Mouse (Mus musculus): ENCODE measurements at regions not wholly inside any gene's neighbourhood (a gene's known extent, or its start where the extent isn't known, plus 50 kb on each side); places are given as distances from the start of the nearest gene placed in this dataset.
"Not testable (repeated sequence)": the region's sequence is repeated elsewhere in the genome, so short reads cannot be mapped to it uniquely, and the experiment has no call there.

GRCm38 (mm10) chr17:7537210-7537609 is 151.9 kb upstream of the Unc93a2 start:
- ATAC-seq (ENCODE audit: low FRiP score): no peak
- 93% methylated on average over 5 of the region's 5 CpGs for WGBS

GRCm38 (mm10) chr17:7534386-7535059 is 149.3 kb upstream of the Unc93a2 start:
- H3K27ac ChIP-seq (ENCODE audit: low read depth, low read length): no peak overlapping the region
- H3K4me3 ChIP-seq (ENCODE audit: low read depth, low read length): no peak overlapping the region
- no peaks in the 10 kb centered on the region for H3K36me3 ChIP-seq (ENCODE audit: control insufficient read depth, insufficient read depth, low read length)
- H3K27me3 ChIP-seq (ENCODE audit: control insufficient read depth, insufficient read depth, low read length): no peaks in the 10 kb centered on the region
- no peak for ATAC-seq (ENCODE audit: low FRiP score)
- H3K9me3 ChIP-seq (ENCODE audit: control insufficient read depth, low read length): no peaks in the 10 kb centered on the region
- DNase-seq (ENCODE audit: low spot score, missing footprints): no peak
- no peaks in the 10 kb centered on the region for H3K4me1 ChIP-seq (ENCODE audit: control insufficient read depth, insufficient read depth, low read length)
- WGBS: 90% methylated on average over 6 of the region's 6 CpGs
- H3K4me2 ChIP-seq: no peak overlapping the region
- no peak overlapping the region for H3K9ac ChIP-seq (ENCODE audit: low read length)

More at GRCm38 (mm10) chr17:7537210-7537609, 151.9 kb upstream of the Unc93a2 start:
- H3K36me3 ChIP-seq (ENCODE audit: control insufficient read depth, insufficient read depth, low read length): no peaks in the 10 kb centered on the region
- H3K9me3 ChIP-seq (ENCODE audit: control insufficient read depth, low read length): no peaks in the 10 kb centered on the region
- H3K4me1 ChIP-seq (ENCODE audit: control insufficient read depth, insufficient read depth, low read length): no peaks in the 10 kb centered on the region
- no peak overlapping the region for H3K4me2 ChIP-seq
- no peak overlapping the region for H3K27ac ChIP-seq (ENCODE audit: low read depth, low read length)
- DNase-seq (ENCODE audit: low spot score, missing footprints): no peak
- no peak overlapping the region for H3K9ac ChIP-seq (ENCODE audit: low read length)
- no peaks in the 10 kb centered on the region for H3K27me3 ChIP-seq (ENCODE audit: control insufficient read depth, insufficient read depth, low read length)
- no peak overlapping the region for H3K4me3 ChIP-seq (ENCODE audit: low read depth, low read length)

GRCm38 (mm10) chr17:7533552-7533951 is 148.3 kb upstream of the Unc93a2 start:
- H3K27me3 ChIP-seq (ENCODE audit: control insufficient read depth, insufficient read depth, low read length): no peaks in the 10 kb centered on the region
- H3K4me1 ChIP-seq (ENCODE audit: control insufficient read depth, insufficient read depth, low read length): no peaks in the 10 kb centered on the region
- no peaks in the 10 kb centered on the region for H3K9me3 ChIP-seq (ENCODE audit: control insufficient read depth, low read length)
- H3K9ac ChIP-seq (ENCODE audit: low read length): no peak overlapping the region
- no peak for DNase-seq (ENCODE audit: low spot score, missing footprints)
- H3K36me3 ChIP-seq (ENCODE audit: control insufficient read depth, insufficient read depth, low read length): no peaks in the 10 kb centered on the region
- no peak overlapping the region for H3K4me3 ChIP-seq (ENCODE audit: low read depth, low read length)
- no peak for ATAC-seq (ENCODE audit: low FRiP score)
- WGBS: 71% methylated on average over 2 of the region's 2 CpGs
- no peak overlapping the region for H3K4me2 ChIP-seq
- H3K27ac ChIP-seq (ENCODE audit: low read depth, low read length): no peak overlapping the region

GRCm38 (mm10) chr17:7532618-7533017 is 147.4 kb upstream of the Unc93a2 start:
- no peak for DNase-seq (ENCODE audit: low spot score, missing footprints)
- Histone ChIP-seq H3K27ac (ENCODE audit: low read depth, low read length) (no peak overlapping the region), H3K27me3 (ENCODE audit: control insufficient read depth, insufficient read depth, low read length) (no peaks in the 10 kb centered on the region), H3K4me2 (no peak overlapping the region), H3K9ac (ENCODE audit: low read length) (no peak overlapping the region), H3K36me3 (ENCODE audit: control insufficient read depth, insufficient read depth, low read length) (no peaks in the 10 kb centered on the region), H3K4me1 (ENCODE audit: control insufficient read depth, insufficient read depth, low read length) (no peaks in the 10 kb centered on the region), H3K4me3 (ENCODE audit: low read depth, low read length) (no peak overlapping the region), H3K9me3 (ENCODE audit: control insufficient read depth, low read length) (no peaks in the 10 kb centered on the region)
- WGBS: 84% methylated on average over 3 of the region's 3 CpGs
- no peak for ATAC-seq (ENCODE audit: low FRiP score)

GRCm38 (mm10) chr17:7529304-7529703 is 144.0 kb upstream of the Unc93a2 start:
- DNase-seq (ENCODE audit: low spot score, missing footprints): no peak
- Histone ChIP-seq H3K4me2 (no peak overlapping the region), H3K4me1 (ENCODE audit: control insufficient read depth, insufficient read depth, low read length) (no peaks in the 10 kb centered on the region), H3K9ac (ENCODE audit: low read length) (no peak overlapping the region), H3K27me3 (ENCODE audit: control insufficient read depth, insufficient read depth, low read length) (no peaks in the 10 kb centered on the region), H3K9me3 (ENCODE audit: control insufficient read depth, low read length) (no peaks in the 10 kb centered on the region), H3K4me3 (ENCODE audit: low read depth, low read length) (no peak overlapping the region), H3K36me3 (ENCODE audit: control insufficient read depth, insufficient read depth, low read length) (no peaks in the 10 kb centered on the region), H3K27ac (ENCODE audit: low read depth, low read length) (no peak overlapping the region)
- 51% methylated on average over 5 of the region's 5 CpGs for WGBS
- no peak for ATAC-seq (ENCODE audit: low FRiP score)

- Histone ChIP-seq H3K9me3 (ENCODE audit: control insufficient read depth, low read length) (no peaks in the 10 kb centered on the region), H3K27me3 (ENCODE audit: control insufficient read depth, insufficient read depth, low read length) (no peaks in the 10 kb centered on the region), H3K4me2 (no peak overlapping the region), H3K36me3 (ENCODE audit: control insufficient read depth, insufficient read depth, low read length) (no peaks in the 10 kb centered on the region), H3K4me1 (ENCODE audit: control insufficient read depth, insufficient read depth, low read length) (no peaks in the 10 kb centered on the region), H3K9ac (ENCODE audit: low read length) (no peak overlapping the region), H3K27ac (ENCODE audit: low read depth, low read length) (no peak overlapping the region), H3K4me3 (ENCODE audit: low read depth, low read length) (no peak overlapping the region)
- no peak for ATAC-seq (ENCODE audit: low FRiP score)
- WGBS: 83% methylated on average over 3 of the region's 3 CpGs
- DNase-seq (ENCODE audit: low spot score, missing footprints): no peak
Observed at GRCm38 (mm10) chr17:7527681-7528080, 142.4 kb upstream of the Unc93a2 start.

- WGBS: 92% methylated on average over 11 of the region's 11 CpGs
- not testable (repeated sequence) for H3K4me1 ChIP-seq (ENCODE audit: control insufficient read depth, insufficient read depth, low read length); H3K27ac ChIP-seq (ENCODE audit: low read depth, low read length); DNase-seq (ENCODE audit: low spot score, missing footprints); H3K9ac ChIP-seq (ENCODE audit: low read length); H3K9me3 ChIP-seq (ENCODE audit: control insufficient read depth, low read length); H3K4me3 ChIP-seq (ENCODE audit: low read depth, low read length); H3K27me3 ChIP-seq (ENCODE audit: control insufficient read depth, insufficient read depth, low read length); H3K36me3 ChIP-seq (ENCODE audit: control insufficient read depth, insufficient read depth, low read length); H3K4me2 ChIP-seq; ATAC-seq (ENCODE audit: low FRiP score)
Observed at GRCm38 (mm10) chr17:7524497-7524896, 139.2 kb upstream of the Unc93a2 start.

GRCm38 (mm10) chr17:7521127-7521526 is 135.9 kb upstream of the Unc93a2 start:
- 81% methylated on average over 10 of the region's 10 CpGs for WGBS
- H3K4me3 ChIP-seq (ENCODE audit: low read depth, low read length): no peak overlapping the region
- no peak for DNase-seq (ENCODE audit: low spot score, missing footprints)
- no peak for ATAC-seq (ENCODE audit: low FRiP score)
- no peaks in the 10 kb centered on the region for H3K36me3 ChIP-seq (ENCODE audit: control insufficient read depth, insufficient read depth, low read length)
- H3K4me1 ChIP-seq (ENCODE audit: control insufficient read depth, insufficient read depth, low read length): no peaks in the 10 kb centered on the region
- H3K27ac ChIP-seq (ENCODE audit: low read depth, low read length): no peak overlapping the region
- no peak overlapping the region for H3K9ac ChIP-seq (ENCODE audit: low read length)
- H3K9me3 ChIP-seq (ENCODE audit: control insufficient read depth, low read length): no peaks in the 10 kb centered on the region
- no peaks in the 10 kb centered on the region for H3K27me3 ChIP-seq (ENCODE audit: control insufficient read depth, insufficient read depth, low read length)
- no peak overlapping the region for H3K4me2 ChIP-seq

Data from midbrain, embryonic 11.5 days (tissue).